Mouse (Mus musculus) ES-E14 (cell line): ENCODE data around the gene C87436.

Source experiments
- CHD2 ChIP-seq: IDR thresholded peaks from 2 replicates; pipeline ENCODE4 v1.6.1; 2014; ENCODE audit warnings: mild to moderate bottlenecking, low read depth, low read length, inconsistent platforms
- MAFK ChIP-seq: IDR thresholded peaks from 2 replicates; pipeline ENCODE4 v1.6.1; 2014; ENCODE audit warnings: mild to moderate bottlenecking, low read depth, low read length, inconsistent platforms; ENCODE audit not compliant: insufficient read depth

GRCm38 (mm10) chr6:86463079-86463478 is 24.9 kb downstream of the C87436 start:
- TF ChIP-seq MAFK (no peak), CHD2 (no peak)
